7 mouse cellular contexts compared by ENCODE assay signal in the genomic region with DNA sequence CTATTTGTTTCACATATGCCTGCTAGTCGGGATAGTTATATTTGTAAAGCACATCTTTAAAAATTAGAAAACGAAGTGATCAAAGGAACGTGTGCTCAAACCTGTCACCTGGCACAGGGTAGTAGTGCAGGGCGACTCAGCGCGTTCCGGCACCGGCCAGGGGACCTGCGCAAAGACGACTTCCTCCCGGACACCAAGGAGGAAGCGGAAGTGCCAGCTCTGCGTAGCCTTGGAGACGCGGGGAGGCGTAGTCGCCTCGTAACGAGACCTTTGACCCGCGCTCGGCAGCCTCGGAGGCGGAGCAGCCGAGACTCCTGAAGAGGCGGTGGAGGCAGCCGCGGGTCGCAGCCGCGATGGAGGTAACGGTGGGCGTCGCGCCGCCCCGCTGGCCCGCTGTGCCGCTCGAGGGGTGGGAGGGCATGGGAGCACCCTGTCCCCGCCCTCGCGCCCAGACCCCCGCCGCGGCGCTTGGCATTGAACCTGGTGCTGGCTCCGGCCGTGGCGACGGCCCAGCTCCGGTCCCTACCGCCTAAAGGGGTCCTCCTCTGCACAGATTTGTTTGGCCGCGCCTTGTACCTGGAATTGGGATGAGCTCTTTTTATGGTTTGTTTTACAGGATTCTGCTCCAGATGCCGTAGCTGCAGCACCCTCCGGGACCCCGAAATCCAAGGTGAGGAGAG. TPM values are rescaled to one million over a fixed set of nuclear protein-coding genes. Genes with fewer than 3 reads are reported as not detected.
A peak's percentile ranks its signal among the peaks of the same experiment; 100 is the strongest.
DNase-seq lines count a peak whose midpoint lies in the region; ATAC-seq and TF ChIP-seq lines count a peak whose summit lies in the region.

A gene (plus strand): TSS at position 285 of the 680 bp plus-strand sequence.

- peak within 1 kb of the TSS; percentile 87 for H3K27ac ChIP-seq in embryonic facial prominence, embryonic 10.5 days (replicated peaks)
- peak within 1 kb of the TSS; percentile 87 for H3K27ac ChIP-seq in intestine, postnatal 0 days (ENCODE audit: low read depth, low read length)
- peak within 1 kb of the TSS; percentile 67 for H3K27ac ChIP-seq in midbrain, embryonic 12.5 days (replicated peaks)
- peak within 1 kb of the TSS; percentile 67 for H3K27ac ChIP-seq in small intestine, adult 2 months (ENCODE audit: insufficient read depth, low read depth, low read length)

- no peak for TF ChIP-seq CTCF in intestine, postnatal 0 days (IDR thresholded peaks at IDR 0.05; ENCODE audit: low read depth)
- TF ChIP-seq CTCF in small intestine, adult 2 months (IDR thresholded peaks at IDR 0.05; ENCODE audit: extremely low read depth, insufficient read length, insufficient replicate concordance, low read depth, low read length) = no peak

- H3K9ac ChIP-seq in intestine, postnatal 0 days (ENCODE audit: low read depth, low read length) = peak within 1 kb of the TSS; percentile 78
- peak within 1 kb of the TSS; percentile 78 for H3K9ac ChIP-seq in midbrain, embryonic 12.5 days (replicated peaks)

- intact Hi-C loops in left cerebral cortex, postnatal 4 days (cut with DNase I) = no loop called here

- peak; percentile 96 for DNase-seq in adrenal gland, postnatal 10 days
- peak; percentile 96 for DNase-seq in embryonic facial prominence, embryonic 10.5 days (ENCODE audit: low spot score)
- no peak for DNase-seq in gonadal fat pad, adult 2 months (ENCODE audit: low read depth)
- peak; percentile 94 for DNase-seq in left cerebral cortex, postnatal 4 days

- H3K27me3 ChIP-seq in embryonic facial prominence, embryonic 10.5 days (replicated peaks; ENCODE audit: low read depth, poor library complexity, severe bottlenecking) = no peaks in the 10 kb centered on the region
- no peaks in the 10 kb centered on the region for H3K27me3 ChIP-seq in intestine, postnatal 0 days (replicated peaks; ENCODE audit: control insufficient read depth, insufficient read depth, low read length)
- no peaks in the 10 kb centered on the region for H3K27me3 ChIP-seq in midbrain, embryonic 12.5 days
- no peaks in the 10 kb centered on the region for H3K27me3 ChIP-seq in small intestine, adult 2 months (ENCODE audit: control insufficient read depth, insufficient read depth, low read length)

- H3K4me3 ChIP-seq in embryonic facial prominence, embryonic 10.5 days = peak within 1 kb of the TSS; percentile 72
- H3K4me3 ChIP-seq in intestine, postnatal 0 days (ENCODE audit: low read depth, low read length) = peak within 1 kb of the TSS; percentile 98
- peak within 1 kb of the TSS; percentile 82 for H3K4me3 ChIP-seq in midbrain, embryonic 12.5 days
- H3K4me3 ChIP-seq in small intestine, adult 2 months (ENCODE audit: low read depth, low read length) = peak within 1 kb of the TSS; percentile 100

- peak; percentile 55; the same call in 1 of the 2 replicates for TF ChIP-seq POLR2A in small intestine, adult 2 months (IDR thresholded peaks at IDR 0.05; ENCODE audit: low read depth, low read length)

- WGBS in embryonic facial prominence, embryonic 10.5 days = under 1% methylated on average over 58 of the region's 58 CpGs
- under 1% methylated on average over 58 of the region's 58 CpGs for WGBS in intestine, postnatal 0 days
- under 1% methylated on average over 49 of the region's 58 CpGs for WGBS in midbrain, embryonic 12.5 days
- WGBS in small intestine, adult 2 months = under 1% methylated on average over 58 of the region's 58 CpGs

- peaks cover 23% of the 10 kb centered on the region for H3K36me3 ChIP-seq in embryonic facial prominence, embryonic 10.5 days (replicated peaks)
- H3K36me3 ChIP-seq in intestine, postnatal 0 days (ENCODE audit: control insufficient read depth, insufficient read depth) = peaks cover 17% of the 10 kb centered on the region
- peaks cover 9% of the 10 kb centered on the region for H3K36me3 ChIP-seq in midbrain, embryonic 12.5 days
- peaks cover 19% of the 10 kb centered on the region for H3K36me3 ChIP-seq in small intestine, adult 2 months (ENCODE audit: control insufficient read depth, insufficient read depth, low read length)

- no peaks in the 10 kb centered on the region for H3K9me3 ChIP-seq in embryonic facial prominence, embryonic 10.5 days
- H3K9me3 ChIP-seq in intestine, postnatal 0 days (ENCODE audit: control insufficient read depth) = no peaks in the 10 kb centered on the region
- H3K9me3 ChIP-seq in midbrain, embryonic 12.5 days = no peaks in the 10 kb centered on the region

- H3K4me2 ChIP-seq in intestine, postnatal 0 days (replicated peaks; ENCODE audit: low read depth) = peak within 1 kb of the TSS; percentile 71
- peak within 1 kb of the TSS; percentile 57 for H3K4me2 ChIP-seq in midbrain, embryonic 12.5 days (replicated peaks)

- ATAC-seq in intestine, postnatal 0 days = peak; percentile 97
- peak; percentile 99 for ATAC-seq in midbrain, embryonic 12.5 days (ENCODE audit: low FRiP score, low read depth)

- H3K4me1 ChIP-seq in embryonic facial prominence, embryonic 10.5 days = peaks cover 10% of the 10 kb centered on the region
- H3K4me1 ChIP-seq in intestine, postnatal 0 days (replicated peaks; ENCODE audit: control insufficient read depth, insufficient read depth, low read length) = peaks cover 4% of the 10 kb centered on the region; the same call in 1 of the 2 replicates
- peaks cover 14% of the 10 kb centered on the region for H3K4me1 ChIP-seq in midbrain, embryonic 12.5 days
- H3K4me1 ChIP-seq in small intestine, adult 2 months (ENCODE audit: control insufficient read depth, insufficient read depth, insufficient read length, low read length) = peaks cover 7% of the 10 kb centered on the region; the same call in 1 of the 2 replicates

RNA-seq across cellular contexts. Expression of the gene that starts here (rescaled TPM):
- total RNA-seq in adrenal gland, postnatal 10 days (2021) = 10 to 100 TPM; 33.3 to 45.1 TPM
- 42.3 and 58.9 TPM in 2 replicates for polyA plus RNA-seq in embryonic facial prominence, embryonic 10.5 days (2016; fragmentation: Nextera tagmentation; extraction: Ambion mirVana)
- polyA plus RNA-seq in gonadal fat pad, adult 2 months (2012; rRNA removed) = 14.4 and 17.8 TPM in 2 replicates
- 91.7 and 96.3 TPM in 2 replicates for polyA plus RNA-seq in intestine, postnatal 0 days (2015; fragmentation: Nextera tagmentation; extraction: Ambion mirVana)
- total RNA-seq in left cerebral cortex, postnatal 4 days (2021) = 10 to 100 TPM; 64.9 to 65.6 TPM
- polyA plus RNA-seq in midbrain, embryonic 12.5 days (2016; fragmentation: Nextera tagmentation; extraction: Ambion mirVana) = 64.8 and 66.5 TPM in 2 replicates
- 3.2 and 6.2 TPM in 2 replicates for polyA plus RNA-seq in small intestine, adult 2 months (2012; rRNA removed)
